Mouse (Mus musculus) myocyte (in vitro differentiated cells): Measurements from ENCODE around the gene Ercc4.

ENCODE experiments used
- CEBPB ChIP-seq: IDR thresholded peaks from 2 replicates; pipeline ENCODE4 v1.6.1; 2011; ENCODE audit warnings: mild to moderate bottlenecking, moderate library complexity; ENCODE audit not compliant: poor library complexity, insufficient read depth, severe bottlenecking
- E2F4 ChIP-seq: IDR thresholded peaks from one replicate; pipeline ENCODE4 v1.6.1; 2011; ENCODE audit warnings: mild to moderate bottlenecking, control low read depth, moderate library complexity; ENCODE audit not compliant: insufficient read depth
- MAX ChIP-seq: IDR thresholded peaks from one replicate; pipeline ENCODE4 v1.6.1; 2011; ENCODE audit warnings: low read depth, mild to moderate bottlenecking, control low read depth
- MYOD1 ChIP-seq, 3 experiments: IDR thresholded peaks; one replicate each; pipeline ENCODE4 v1.6.1; 2011; ENCODE audit warnings: control low read depth in 2 of 3, low read depth in 2 of 3, mild to moderate bottlenecking in 2 of 3, moderate library complexity in 1 of 3; ENCODE audit not compliant: insufficient read length in 2 of 3, control insufficient read depth in 1 of 3
- MYOG ChIP-seq, 3 experiments: IDR thresholded peaks; one replicate each; pipeline ENCODE4 v1.6.1; 2011; ENCODE audit warnings: control low read depth in 2 of 3, low read depth in 2 of 3, mild to moderate bottlenecking in 2 of 3; ENCODE audit not compliant: insufficient read length in 2 of 3, control insufficient read depth in 1 of 3, insufficient read depth in 1 of 3
- POLR2A ChIP-seq: IDR thresholded peaks from one replicate; pipeline ENCODE4 v1.6.1; 2011; ENCODE audit warnings: low read depth, mild to moderate bottlenecking, control low read depth, moderate library complexity; ENCODE audit not compliant: insufficient read length
- POLR2AphosphoS2 ChIP-seq: IDR thresholded peaks from one replicate; pipeline ENCODE4 v1.6.1; 2011; ENCODE audit warnings: low read depth, control low read depth; ENCODE audit not compliant: insufficient read length
- REST ChIP-seq: IDR thresholded peaks from one replicate; pipeline ENCODE4 v1.6.1; 2011; ENCODE audit warnings: mild to moderate bottlenecking, control low read depth, moderate library complexity; ENCODE audit not compliant: insufficient read depth, insufficient read length
- SRF ChIP-seq: IDR thresholded peaks from one replicate; pipeline ENCODE4 v1.6.1; 2011; ENCODE audit warnings: low read depth; ENCODE audit not compliant: control insufficient read depth, insufficient read length
- TCF12 ChIP-seq: IDR thresholded peaks from one replicate; pipeline ENCODE4 v1.6.1; 2011; ENCODE audit warnings: mild to moderate bottlenecking, control low read depth; ENCODE audit not compliant: poor library complexity, insufficient read depth, severe bottlenecking
- TCF3 ChIP-seq: IDR thresholded peaks from one replicate; pipeline ENCODE4 v1.6.1; 2011; ENCODE audit warnings: low read depth, control low read depth; ENCODE audit not compliant: insufficient read length
- USF1 ChIP-seq: IDR thresholded peaks from one replicate; pipeline ENCODE4 v1.6.1; 2011; ENCODE audit warnings: low read depth, mild to moderate bottlenecking, control low read depth, moderate library complexity

- no peak for TF ChIP-seq POLR2A
- no peak for TF ChIP-seq E2F4
- no peak for TF ChIP-seq MAX
- no peak for TF ChIP-seq POLR2AphosphoS2
- no peak for TF ChIP-seq TCF12
- no peak for TF ChIP-seq REST
- no peak for TF ChIP-seq MYOD1 (IDR thresholded peaks at IDR 0.05; ENCODE audit: control insufficient read depth in 1 of 3, insufficient read length in 2 of 3, low read depth in 2 of 3)
- TF ChIP-seq USF1 = no peak
- TF ChIP-seq MYOG (IDR thresholded peaks at IDR 0.05; ENCODE audit: control insufficient read depth in 1 of 3, insufficient read depth in 1 of 3, insufficient read length in 2 of 3, low read depth in 2 of 3) = no peak
- TF ChIP-seq TCF3 = no peak
- no peak for TF ChIP-seq CEBPB
- no peak for TF ChIP-seq SRF
Observed at GRCm38 (mm10) chr16:13189430-13190107, 80.1 kb downstream of the Ercc4 start.
